Mouse (Mus musculus) myocyte (in vitro differentiated cells): ENCODE results near the gene Cebpz. TPM values are rescaled to one million over a fixed set of nuclear protein-coding genes. Genes with fewer than 3 reads are reported as not detected.

Experiments used
- H3K27me3 ChIP-seq: one replicate; pipeline ENCODE4 v1.6.1; 2011; ENCODE audit not compliant: control insufficient read depth, insufficient read depth, insufficient read length
- H3K36me3 ChIP-seq: one replicate; pipeline ENCODE4 v1.6.1; 2011; ENCODE audit not compliant: control insufficient read depth, insufficient read depth
- H3K4me2 ChIP-seq: one replicate; pipeline ENCODE4 v1.6.1; 2011; ENCODE audit warnings: low read depth, control low read depth
- H3K4me3 ChIP-seq: one replicate; pipeline ENCODE4 v1.5.1; 2011; ENCODE audit warnings: mild to moderate bottlenecking, control low read depth, moderate library complexity
- H3K79me2 ChIP-seq: one replicate; pipeline ENCODE4 v1.6.1; 2011; ENCODE audit not compliant: control insufficient read depth, insufficient read depth
- H3ac ChIP-seq: one replicate; pipeline ENCODE4 v1.6.1; 2011; ENCODE audit not compliant: control insufficient read depth, insufficient read length
- CEBPB ChIP-seq: IDR thresholded peaks from 2 replicates; pipeline ENCODE4 v1.6.1; 2011; ENCODE audit warnings: mild to moderate bottlenecking, moderate library complexity; ENCODE audit not compliant: poor library complexity, insufficient read depth, severe bottlenecking
- E2F4 ChIP-seq: IDR thresholded peaks from one replicate; pipeline ENCODE4 v1.6.1; 2011; ENCODE audit warnings: mild to moderate bottlenecking, control low read depth, moderate library complexity; ENCODE audit not compliant: insufficient read depth
- MAX ChIP-seq: IDR thresholded peaks from one replicate; pipeline ENCODE4 v1.6.1; 2011; ENCODE audit warnings: low read depth, mild to moderate bottlenecking, control low read depth
- MYOD1 ChIP-seq, 3 experiments: IDR thresholded peaks; one replicate each; pipeline ENCODE4 v1.6.1; 2011; ENCODE audit warnings: control low read depth in 2 of 3, low read depth in 2 of 3, mild to moderate bottlenecking in 2 of 3, moderate library complexity in 1 of 3; ENCODE audit not compliant: insufficient read length in 2 of 3, control insufficient read depth in 1 of 3
- MYOG ChIP-seq, 3 experiments: IDR thresholded peaks; one replicate each; pipeline ENCODE4 v1.6.1; 2011; ENCODE audit warnings: control low read depth in 2 of 3, low read depth in 2 of 3, mild to moderate bottlenecking in 2 of 3; ENCODE audit not compliant: insufficient read length in 2 of 3, control insufficient read depth in 1 of 3, insufficient read depth in 1 of 3
- POLR2A ChIP-seq: IDR thresholded peaks from one replicate; pipeline ENCODE4 v1.6.1; 2011; ENCODE audit warnings: low read depth, mild to moderate bottlenecking, control low read depth, moderate library complexity; ENCODE audit not compliant: insufficient read length
- POLR2AphosphoS2 ChIP-seq: IDR thresholded peaks from one replicate; pipeline ENCODE4 v1.6.1; 2011; ENCODE audit warnings: low read depth, control low read depth; ENCODE audit not compliant: insufficient read length
- REST ChIP-seq: IDR thresholded peaks from one replicate; pipeline ENCODE4 v1.6.1; 2011; ENCODE audit warnings: mild to moderate bottlenecking, control low read depth, moderate library complexity; ENCODE audit not compliant: insufficient read depth, insufficient read length
- SRF ChIP-seq: IDR thresholded peaks from one replicate; pipeline ENCODE4 v1.6.1; 2011; ENCODE audit warnings: low read depth; ENCODE audit not compliant: control insufficient read depth, insufficient read length
- TCF12 ChIP-seq: IDR thresholded peaks from one replicate; pipeline ENCODE4 v1.6.1; 2011; ENCODE audit warnings: mild to moderate bottlenecking, control low read depth; ENCODE audit not compliant: poor library complexity, insufficient read depth, severe bottlenecking
- TCF3 ChIP-seq: IDR thresholded peaks from one replicate; pipeline ENCODE4 v1.6.1; 2011; ENCODE audit warnings: low read depth, control low read depth; ENCODE audit not compliant: insufficient read length
- USF1 ChIP-seq: IDR thresholded peaks from one replicate; pipeline ENCODE4 v1.6.1; 2011; ENCODE audit warnings: low read depth, mild to moderate bottlenecking, control low read depth, moderate library complexity
- polyA plus RNA-seq: library from polyadenylated mRNA; unstranded; fragments of >200 nt; fragmentation: generic; extraction: Trizol; gene quantifications from one replicate; pipeline ENCODE4 v1.2.1, GENCODE M21; 2012; ENCODE audit warnings: missing spikeins

The Cebpz gene
- polyA plus RNA-seq, 1 experiment: 9.7 TPM

DNA sequence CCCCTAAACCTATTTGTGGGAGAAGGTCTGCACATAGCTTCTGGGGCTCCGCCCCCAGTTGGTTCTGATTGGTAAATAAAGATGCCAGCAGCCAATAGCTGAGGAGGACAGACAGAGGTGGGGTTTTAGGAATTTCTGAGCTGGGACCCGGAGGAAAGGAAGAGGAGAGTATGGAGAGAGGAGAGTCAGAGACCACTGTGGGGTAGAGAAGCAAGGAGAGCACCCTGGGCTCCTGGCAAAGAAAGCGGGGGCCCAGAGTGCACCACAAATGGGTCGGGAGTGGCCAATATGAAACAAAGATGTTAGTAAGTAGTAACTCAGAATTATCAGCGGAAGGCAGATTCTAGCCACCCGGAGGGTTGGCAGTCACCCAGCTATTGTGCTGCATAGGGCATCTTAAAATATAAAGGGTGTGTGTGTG, 24.0 kb downstream of the Cebpz start:
- H3K4me2 ChIP-seq: peak overlapping the region; percentile 39

GRCm38 (mm10) chr17:78909374-78909773, 27.5 kb downstream of the Cebpz start:
- TF ChIP-seq POLR2AphosphoS2: no peak
- TF ChIP-seq TCF12: no peak
- TF ChIP-seq CEBPB: no peak
- TF ChIP-seq POLR2A: no peak
- no peak for TF ChIP-seq E2F4
- no peak for TF ChIP-seq TCF3
- no peak for TF ChIP-seq MAX
- TF ChIP-seq USF1: no peak
- TF ChIP-seq SRF: no peak
- TF ChIP-seq REST: no peak
- TF ChIP-seq MYOD1 (IDR thresholded peaks at IDR 0.05; ENCODE audit: control insufficient read depth in 1 of 3, insufficient read length in 2 of 3, low read depth in 2 of 3): no peak
- TF ChIP-seq MYOG (IDR thresholded peaks at IDR 0.05; ENCODE audit: control insufficient read depth in 1 of 3, insufficient read depth in 1 of 3, insufficient read length in 2 of 3, low read depth in 2 of 3): no peak

More for the DNA sequence above, 24.0 kb downstream of the Cebpz start:
- H3K79me2 ChIP-seq: no peaks in the 10 kb centered on the region
- no peak overlapping the region for H3K4me3 ChIP-seq
- TF ChIP-seq REST: no peak
- no peak for TF ChIP-seq MYOD1 (IDR thresholded peaks at IDR 0.05; ENCODE audit: control insufficient read depth in 1 of 3, insufficient read length in 2 of 3, low read depth in 2 of 3)
- no peak for TF ChIP-seq MAX
- H3ac ChIP-seq: no peak overlapping the region
- no peaks in the 10 kb centered on the region for H3K36me3 ChIP-seq
- H3K27me3 ChIP-seq: no peaks in the 10 kb centered on the region

DNA sequence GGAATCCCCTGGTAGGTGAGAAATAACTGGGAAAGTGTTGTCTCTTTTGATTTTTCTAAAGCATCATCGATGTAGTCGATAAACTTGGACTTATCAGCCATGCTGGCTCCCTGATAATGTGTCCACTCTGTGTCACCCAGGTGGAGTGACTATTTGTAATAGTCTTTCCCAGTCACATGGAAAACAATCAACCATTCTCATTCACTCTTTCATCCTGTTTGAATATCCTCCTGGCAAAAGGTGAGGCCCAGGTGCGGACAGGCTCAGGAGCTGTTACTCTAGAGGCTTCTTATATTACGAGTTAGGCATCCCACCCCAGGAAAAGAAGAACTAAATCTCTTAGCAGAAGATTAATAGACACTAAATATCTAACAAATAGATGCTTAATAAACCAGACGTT, 30.0 kb downstream of the Cebpz start, which contains the start of gene Sult6b1:
TSS of gene Sult6b1 (minus strand) at position 101 of the 400 bp plus-strand sequence.
- H3K36me3 ChIP-seq: no peaks in the 10 kb centered on the region
- H3K4me2 ChIP-seq: no peak within 1 kb of the TSS
- TF ChIP-seq CEBPB: no peak
- TF ChIP-seq POLR2A: no peak
- TF ChIP-seq POLR2AphosphoS2: no peak
- no peak for TF ChIP-seq USF1
- TF ChIP-seq TCF3: no peak
- TF ChIP-seq TCF12: no peak
- no peak for TF ChIP-seq MYOG (IDR thresholded peaks at IDR 0.05; ENCODE audit: control insufficient read depth in 1 of 3, insufficient read depth in 1 of 3, insufficient read length in 2 of 3, low read depth in 2 of 3)
- no peak for TF ChIP-seq SRF
- no peak for TF ChIP-seq E2F4
- no peak for TF ChIP-seq MYOD1 (IDR thresholded peaks at IDR 0.05; ENCODE audit: control insufficient read depth in 1 of 3, insufficient read length in 2 of 3, low read depth in 2 of 3)
- no peak for TF ChIP-seq REST
- TF ChIP-seq MAX: no peak
- no peaks in the 10 kb centered on the region for H3K79me2 ChIP-seq
- H3ac ChIP-seq: no peak within 1 kb of the TSS
- no peak within 1 kb of the TSS for H3K4me3 ChIP-seq
- H3K27me3 ChIP-seq: no peaks in the 10 kb centered on the region

More at GRCm38 (mm10) chr17:78909374-78909773, 27.5 kb downstream of the Cebpz start:
- H3K79me2 ChIP-seq: no peaks in the 10 kb centered on the region
- no peaks in the 10 kb centered on the region for H3K36me3 ChIP-seq
- H3ac ChIP-seq: no peak overlapping the region
- H3K4me3 ChIP-seq: no peak overlapping the region
- no peak overlapping the region for H3K4me2 ChIP-seq
- H3K27me3 ChIP-seq: no peaks in the 10 kb centered on the region

DNA sequence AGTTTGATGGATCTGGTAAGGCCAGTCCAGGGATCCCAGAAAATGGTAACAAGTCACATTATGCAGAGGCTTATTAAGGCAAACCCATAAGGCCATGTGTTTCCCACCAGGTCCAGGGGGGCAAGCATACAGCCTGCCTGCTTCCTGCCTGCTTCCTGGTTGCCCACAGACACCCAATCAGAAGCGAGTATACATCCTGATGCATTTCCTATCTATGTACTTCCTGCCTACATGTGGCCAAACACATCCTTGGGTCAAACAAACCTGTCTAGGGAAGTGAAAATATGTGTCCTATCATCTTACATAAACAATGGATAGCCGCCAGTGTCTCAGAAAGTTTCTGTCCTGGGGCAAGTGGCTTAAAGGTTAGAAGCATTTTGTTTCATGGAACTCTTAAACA, 33.7 kb downstream of the Cebpz start:
- Histone ChIP-seq H3K27me3 (no peaks in the 10 kb centered on the region), H3K4me2 (no peak overlapping the region), H3K4me3 (no peak overlapping the region), H3K79me2 (no peaks in the 10 kb centered on the region), H3K36me3 (no peaks in the 10 kb centered on the region), H3ac (no peak overlapping the region)
- no peak for TF ChIP-seq MYOG (IDR thresholded peaks at IDR 0.05; ENCODE audit: control insufficient read depth in 1 of 3, insufficient read depth in 1 of 3, insufficient read length in 2 of 3, low read depth in 2 of 3)
- TF ChIP-seq MYOD1 (IDR thresholded peaks at IDR 0.05; ENCODE audit: control insufficient read depth in 1 of 3, insufficient read length in 2 of 3, low read depth in 2 of 3): no peak
- no peak for TF ChIP-seq TCF3
- TF ChIP-seq E2F4: no peak
- no peak for TF ChIP-seq SRF

- no peaks in the 10 kb centered on the region for H3K79me2 ChIP-seq
- no peaks in the 10 kb centered on the region for H3K36me3 ChIP-seq
- H3ac ChIP-seq: no peak overlapping the region
- H3K4me2 ChIP-seq: peak overlapping the region; percentile 73
- TF ChIP-seq MYOG (IDR thresholded peaks at IDR 0.05; ENCODE audit: control insufficient read depth in 1 of 3, insufficient read depth in 1 of 3, insufficient read length in 2 of 3, low read depth in 2 of 3) (no peak), TCF3 (no peak), CEBPB (no peak), MYOD1 (IDR thresholded peaks at IDR 0.05; ENCODE audit: control insufficient read depth in 1 of 3, insufficient read length in 2 of 3, low read depth in 2 of 3) (no peak), SRF (no peak), TCF12 (no peak), POLR2A (no peak), USF1 (no peak), E2F4 (no peak), REST (no peak), MAX (no peak)
- no peaks in the 10 kb centered on the region for H3K27me3 ChIP-seq
- H3K4me3 ChIP-seq: no peak overlapping the region
Observed at GRCm38 (mm10) chr17:78895394-78895793, 41.5 kb downstream of the Cebpz start.
